Mouse (Mus musculus): ENCODE data around the gene Lyg2. TPM values are rescaled to one million over a fixed set of nuclear protein-coding genes. Genes with fewer than 3 reads are reported as not detected.

Lyg2 gene
- not detected in 2 replicates for polyA plus RNA-seq (2012; rRNA removed)

DNA sequence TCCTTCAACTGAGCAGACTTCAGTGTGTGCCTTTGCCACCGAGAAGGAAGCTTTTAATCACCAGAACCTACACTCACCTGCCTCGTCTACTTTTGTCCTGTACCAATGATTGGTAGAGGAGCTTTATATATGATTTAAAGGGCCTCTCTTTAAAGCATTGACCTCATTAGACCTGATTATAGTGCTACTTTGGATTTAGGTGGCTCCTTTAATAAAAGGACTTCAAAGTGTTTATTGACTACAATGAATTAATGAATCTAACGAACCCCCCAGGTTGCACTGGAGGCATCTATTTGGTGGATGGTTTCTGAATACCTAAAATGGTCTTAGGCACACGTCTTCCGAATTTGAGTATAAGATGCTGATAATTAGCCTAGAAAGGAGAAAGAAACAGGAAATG lies at the start of gene Lyg2:
TSS of gene Lyg2 (minus strand) at position 101 of the 400 bp plus-strand sequence.
- Histone ChIP-seq H3K36me3 (ENCODE audit: control insufficient read depth, insufficient read depth, low read length) (no peaks in the 10 kb centered on the region), H3K4me1 (ENCODE audit: control insufficient read depth, insufficient read depth, insufficient read length, low read length) (no peaks in the 10 kb centered on the region), H3K27ac (ENCODE audit: insufficient read depth, low read depth, low read length) (no peak within 1 kb of the TSS), H3K27me3 (ENCODE audit: control insufficient read depth, insufficient read depth, low read length) (no peaks in the 10 kb centered on the region), H3K4me3 (ENCODE audit: low read depth, low read length) (no peak within 1 kb of the TSS)
- TF ChIP-seq CTCF (IDR thresholded peaks at IDR 0.05; ENCODE audit: extremely low read depth, insufficient read length, insufficient replicate concordance, low read depth, low read length) (no peak), POLR2A (IDR thresholded peaks at IDR 0.05; ENCODE audit: low read depth, low read length) (no peak)
- 64% methylated on average over 5 of the region's 5 CpGs for WGBS

DNA sequence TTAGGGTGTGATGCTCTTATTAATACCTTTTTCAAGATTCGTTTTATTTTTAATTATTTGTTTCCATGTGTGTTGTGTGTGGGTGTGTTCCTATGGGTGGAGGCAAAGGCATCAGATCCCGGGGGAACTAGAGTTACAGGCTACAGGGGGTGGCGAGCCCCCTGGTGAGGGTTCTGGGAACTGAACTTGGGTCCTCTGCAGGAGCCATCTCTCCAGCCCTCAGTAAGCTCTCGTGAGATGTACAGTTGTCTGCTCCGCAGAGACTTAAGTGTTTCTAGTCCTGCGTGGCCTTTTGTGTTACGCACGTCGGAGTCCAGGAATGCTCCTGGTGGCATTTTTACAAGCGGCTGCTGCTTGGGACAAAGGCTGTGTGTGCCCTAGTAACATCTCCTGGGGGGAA lies 49.3 kb upstream of the Lyg2 start:
- no peak overlapping the region for H3K27ac ChIP-seq (ENCODE audit: insufficient read depth, low read depth, low read length)
- no peak for TF ChIP-seq CTCF (IDR thresholded peaks at IDR 0.05; ENCODE audit: extremely low read depth, insufficient read length, insufficient replicate concordance, low read depth, low read length)
- TF ChIP-seq POLR2A (IDR thresholded peaks at IDR 0.05; ENCODE audit: low read depth, low read length) = no peak
- H3K4me1 ChIP-seq (ENCODE audit: control insufficient read depth, insufficient read depth, insufficient read length, low read length) = no peaks in the 10 kb centered on the region
- H3K27me3 ChIP-seq (ENCODE audit: control insufficient read depth, insufficient read depth, low read length) = no peaks in the 10 kb centered on the region
- H3K36me3 ChIP-seq (ENCODE audit: control insufficient read depth, insufficient read depth, low read length) = no peaks in the 10 kb centered on the region
- no peak overlapping the region for H3K4me3 ChIP-seq (ENCODE audit: low read depth, low read length)
- WGBS = 69% methylated on average over 10 of the region's 10 CpGs

DNA sequence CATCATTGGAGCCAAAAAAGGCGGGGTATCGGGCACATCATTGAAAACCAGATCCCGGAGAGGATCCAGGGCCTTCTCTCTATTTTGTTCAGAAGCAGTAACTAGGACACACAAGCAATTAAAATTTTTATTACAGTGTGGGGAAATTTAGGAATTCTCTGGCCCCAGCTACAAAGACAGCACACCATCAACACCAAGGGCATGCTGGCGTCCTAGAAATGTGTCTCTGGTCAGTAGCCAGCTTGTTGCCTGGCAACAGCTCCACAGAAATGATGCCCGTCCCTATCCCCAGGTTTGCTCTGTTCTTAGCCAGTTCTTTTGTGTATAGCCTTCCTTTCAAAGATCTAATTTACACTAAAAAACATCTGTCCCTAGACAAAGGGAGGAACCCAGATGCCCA lies 43.2 kb upstream of the Lyg2 start:
- Histone ChIP-seq H3K4me1 (ENCODE audit: control insufficient read depth, insufficient read depth, insufficient read length, low read length) (no peaks in the 10 kb centered on the region), H3K27me3 (ENCODE audit: control insufficient read depth, insufficient read depth, low read length) (no peaks in the 10 kb centered on the region), H3K36me3 (ENCODE audit: control insufficient read depth, insufficient read depth, low read length) (no peaks in the 10 kb centered on the region), H3K4me3 (ENCODE audit: low read depth, low read length) (no peak overlapping the region), H3K27ac (ENCODE audit: insufficient read depth, low read depth, low read length) (no peak overlapping the region)
- TF ChIP-seq POLR2A (IDR thresholded peaks at IDR 0.05; ENCODE audit: low read depth, low read length) = no peak
- TF ChIP-seq CTCF (IDR thresholded peaks at IDR 0.05; ENCODE audit: extremely low read depth, insufficient read length, insufficient replicate concordance, low read depth, low read length) = no peak
- WGBS = 78% methylated on average over 5 of the region's 5 CpGs

DNA sequence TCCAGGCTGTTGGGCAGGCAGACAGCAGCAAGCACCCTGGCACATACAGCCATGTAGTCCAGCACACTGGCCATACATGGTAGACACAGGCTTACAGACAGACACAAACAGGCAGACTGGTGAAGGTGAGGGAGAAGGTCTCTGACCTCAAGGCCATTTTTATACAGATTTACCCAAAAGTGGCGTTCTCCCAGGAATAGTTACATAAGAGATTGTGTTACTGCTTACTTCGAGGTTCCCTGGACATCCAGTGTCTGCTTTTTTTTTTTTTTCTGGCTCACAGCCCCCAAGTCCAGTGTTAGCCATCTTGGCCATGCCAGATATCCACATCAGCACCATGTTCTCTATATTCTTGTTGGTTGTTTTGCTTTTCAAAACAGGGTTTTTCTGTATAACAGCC lies 42.2 kb upstream of the Lyg2 start:
- H3K36me3 ChIP-seq (ENCODE audit: control insufficient read depth, insufficient read depth, low read length) = no peaks in the 10 kb centered on the region
- no peak overlapping the region for H3K4me3 ChIP-seq (ENCODE audit: low read depth, low read length)
- WGBS = 67% methylated on average over 2 of the region's 2 CpGs
- TF ChIP-seq CTCF (IDR thresholded peaks at IDR 0.05; ENCODE audit: extremely low read depth, insufficient read length, insufficient replicate concordance, low read depth, low read length) (no peak), POLR2A (IDR thresholded peaks at IDR 0.05; ENCODE audit: low read depth, low read length) (no peak)
- H3K27me3 ChIP-seq (ENCODE audit: control insufficient read depth, insufficient read depth, low read length) = no peaks in the 10 kb centered on the region
- peaks cover 2% of the 10 kb centered on the region; the same call in 1 of the 2 replicates for H3K4me1 ChIP-seq (ENCODE audit: control insufficient read depth, insufficient read depth, insufficient read length, low read length)
- H3K27ac ChIP-seq (ENCODE audit: insufficient read depth, low read depth, low read length) = no peak overlapping the region

DNA sequence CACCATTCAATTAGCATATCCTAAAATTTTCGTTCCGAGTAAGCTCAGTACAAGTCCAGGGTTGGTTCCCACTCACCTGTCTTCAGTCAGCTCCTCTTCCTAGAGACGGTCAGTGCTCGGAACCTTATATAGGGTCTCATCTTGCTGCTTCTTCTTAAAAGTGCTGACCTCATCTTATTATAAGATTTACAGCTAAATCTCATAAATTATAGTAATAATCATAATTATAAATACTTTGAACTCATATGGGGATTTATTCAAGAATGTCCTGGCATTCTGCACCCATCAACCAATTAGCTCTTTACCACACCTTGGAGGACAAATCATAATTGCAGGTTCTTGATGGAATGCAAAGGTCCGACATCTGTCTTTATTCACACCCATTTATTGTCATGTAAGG lies 41.4 kb upstream of the Lyg2 start, which contains the start of gene Lyg1:
TSS of gene Lyg1 (minus strand) at position 101 of the 400 bp plus-strand sequence.
- no peak within 1 kb of the TSS for H3K4me3 ChIP-seq (ENCODE audit: low read depth, low read length)
- no peaks in the 10 kb centered on the region for H3K27me3 ChIP-seq (ENCODE audit: control insufficient read depth, insufficient read depth, low read length)
- H3K36me3 ChIP-seq (ENCODE audit: control insufficient read depth, insufficient read depth, low read length) = no peaks in the 10 kb centered on the region
- TF ChIP-seq POLR2A (IDR thresholded peaks at IDR 0.05; ENCODE audit: low read depth, low read length) = no peak
- no peak for TF ChIP-seq CTCF (IDR thresholded peaks at IDR 0.05; ENCODE audit: extremely low read depth, insufficient read length, insufficient replicate concordance, low read depth, low read length)
- no peak within 1 kb of the TSS for H3K27ac ChIP-seq (ENCODE audit: insufficient read depth, low read depth, low read length)
- H3K4me1 ChIP-seq (ENCODE audit: control insufficient read depth, insufficient read depth, insufficient read length, low read length) = peaks cover 2% of the 10 kb centered on the region; the same call in 1 of the 2 replicates
- 88% methylated on average over 5 of the region's 5 CpGs for WGBS

DNA sequence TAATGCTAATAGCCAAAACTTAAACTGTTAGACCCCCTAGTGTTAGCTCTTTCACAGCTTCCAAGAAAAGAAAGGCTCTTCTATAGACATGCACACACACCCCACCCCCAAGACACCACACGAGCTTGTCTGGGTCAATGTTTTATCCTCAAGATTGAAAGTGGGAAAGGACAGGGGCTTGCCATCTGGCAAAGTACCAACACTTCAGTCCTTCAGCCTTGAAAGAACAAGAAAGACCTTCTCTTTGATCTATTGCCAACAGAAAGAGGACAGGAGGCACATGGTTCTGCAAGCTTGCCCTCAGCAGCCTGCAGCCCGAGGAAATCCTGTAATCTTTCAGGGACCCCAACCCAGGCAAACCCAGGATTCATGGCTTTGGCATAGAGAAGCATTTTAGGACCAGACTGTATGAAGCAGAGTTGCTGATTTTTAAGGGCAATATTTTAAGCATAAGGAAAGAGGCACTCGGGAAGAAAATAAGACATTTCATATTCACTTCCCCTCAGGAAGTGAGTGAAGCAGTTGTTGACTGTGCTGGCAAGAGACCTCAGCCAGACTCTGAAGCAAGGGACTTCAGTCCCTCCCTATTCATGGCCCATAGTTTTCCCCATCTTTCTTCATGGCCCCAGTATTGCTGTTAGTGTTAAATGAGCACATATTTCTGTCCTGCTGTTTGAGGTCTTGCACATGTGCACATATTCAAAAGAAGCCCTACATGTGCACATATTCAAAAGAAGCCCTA lies 40.6 kb upstream of the Lyg2 start:
- no peak overlapping the region for H3K27ac ChIP-seq (ENCODE audit: insufficient read depth, low read depth, low read length)
- WGBS = 11% methylated on average over 3 of the region's 3 CpGs
- no peak overlapping the region for H3K4me3 ChIP-seq (ENCODE audit: low read depth, low read length)
- H3K27me3 ChIP-seq (ENCODE audit: control insufficient read depth, insufficient read depth, low read length) = no peaks in the 10 kb centered on the region
- peaks cover 2% of the 10 kb centered on the region; the same call in 1 of the 2 replicates for H3K4me1 ChIP-seq (ENCODE audit: control insufficient read depth, insufficient read depth, insufficient read length, low read length)
- no peaks in the 10 kb centered on the region for H3K36me3 ChIP-seq (ENCODE audit: control insufficient read depth, insufficient read depth, low read length)
- no peak for TF ChIP-seq CTCF (IDR thresholded peaks at IDR 0.05; ENCODE audit: extremely low read depth, insufficient read length, insufficient replicate concordance, low read depth, low read length)
- no peak for TF ChIP-seq POLR2A (IDR thresholded peaks at IDR 0.05; ENCODE audit: low read depth, low read length)

DNA sequence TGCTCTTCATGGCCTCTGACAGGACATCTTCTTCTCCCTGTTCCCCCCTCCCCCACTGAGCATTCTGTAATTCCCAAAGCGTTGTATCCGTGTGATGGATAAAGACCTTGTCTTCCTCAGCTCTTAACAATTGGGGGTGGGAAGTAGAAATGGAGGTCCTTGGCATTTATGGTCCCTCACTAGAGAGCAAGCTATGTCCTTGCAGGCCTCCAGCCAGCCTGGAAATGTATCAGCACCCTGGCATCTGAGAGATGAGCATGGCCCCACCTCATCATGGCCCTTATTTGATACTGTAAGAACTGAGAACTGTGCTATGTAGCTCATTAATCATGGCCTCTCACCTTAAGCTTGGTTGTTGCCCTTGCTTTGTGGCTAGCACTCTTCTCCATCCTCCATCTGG lies 39.0 kb upstream of the Lyg2 start:
- H3K27me3 ChIP-seq (ENCODE audit: control insufficient read depth, insufficient read depth, low read length) = no peaks in the 10 kb centered on the region
- 96% methylated on average over 2 of the region's 2 CpGs for WGBS
- H3K36me3 ChIP-seq (ENCODE audit: control insufficient read depth, insufficient read depth, low read length) = no peaks in the 10 kb centered on the region
- H3K27ac ChIP-seq (ENCODE audit: insufficient read depth, low read depth, low read length) = no peak overlapping the region
- H3K4me1 ChIP-seq (ENCODE audit: control insufficient read depth, insufficient read depth, insufficient read length, low read length) = peaks cover 2% of the 10 kb centered on the region; the same call in 1 of the 2 replicates
- H3K4me3 ChIP-seq (ENCODE audit: low read depth, low read length) = no peak overlapping the region
- TF ChIP-seq POLR2A (IDR thresholded peaks at IDR 0.05; ENCODE audit: low read depth, low read length) = no peak
- no peak for TF ChIP-seq CTCF (IDR thresholded peaks at IDR 0.05; ENCODE audit: extremely low read depth, insufficient read length, insufficient replicate concordance, low read depth, low read length)

Data from small intestine, adult 2 months (tissue).